Mouse (Mus musculus): ENCODE measurements around the gene Dnaaf5.

DNA sequence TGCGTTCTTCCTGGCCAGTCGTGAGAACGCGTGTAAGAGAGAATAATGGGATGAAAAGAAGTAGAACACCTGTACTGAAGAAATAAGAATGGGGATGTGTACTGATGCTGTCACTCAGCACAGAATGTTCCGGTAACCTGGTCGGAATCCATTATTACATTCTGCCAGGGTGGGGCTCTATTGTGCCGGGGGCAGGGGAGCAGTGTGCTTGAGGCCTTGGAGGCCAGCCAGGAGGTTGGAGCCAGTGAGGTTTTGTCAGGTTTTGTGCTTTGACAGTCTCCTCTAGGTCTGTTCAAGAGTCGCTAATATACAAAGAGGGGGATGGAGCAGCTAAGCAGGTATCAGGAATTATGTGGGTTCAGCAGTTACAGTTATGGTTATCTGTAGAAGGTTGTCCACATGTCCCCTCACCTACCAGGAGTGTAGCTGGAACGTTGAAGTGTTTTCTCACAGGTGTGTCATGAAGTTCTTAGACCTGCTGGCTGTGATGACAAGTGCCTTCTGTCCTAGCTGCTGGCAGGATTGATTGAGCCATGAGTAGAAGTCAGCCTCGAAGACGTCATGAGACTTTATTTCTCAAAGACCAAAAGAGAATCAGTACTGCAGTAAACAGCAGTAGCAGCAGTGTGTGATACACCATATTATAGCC, 61.8 kb downstream of the Dnaaf5 start:
- TF ChIP-seq CTCF (conservative IDR thresholded peaks at IDR 0.05; ENCODE audit: low read length) (no peak), NANOG (IDR thresholded peaks at IDR 0.05; ENCODE audit: borderline replicate concordance, low read length) (no peak), POU5F1 (IDR thresholded peaks at IDR 0.05; ENCODE audit: borderline replicate concordance, low read length) (no peak)
